Mouse (Mus musculus): Measurements from ENCODE around the gene Rell1. TPM values are rescaled to one million over a fixed set of nuclear protein-coding genes. Genes with fewer than 3 reads are reported as not detected.

Rell1 gene
- 13.5 and 15.0 TPM in 2 replicates for polyA plus RNA-seq (2016; fragmentation: Nextera tagmentation; extraction: Ambion mirVana)

- Histone ChIP-seq H3K9me3 (replicated peaks) (no peaks in the 10 kb centered on the region), H3K4me3 (peak within 1 kb of the TSS; percentile 81), H3K27me3 (ENCODE audit: low read depth, poor library complexity, severe bottlenecking) (no peaks in the 10 kb centered on the region), H3K36me3 (no peaks in the 10 kb centered on the region), H3K27ac (peak within 1 kb of the TSS; percentile 93), H3K4me1 (peaks cover 33% of the 10 kb centered on the region)
- peak; percentile 100 for DNase-seq (ENCODE audit: low spot score)
- 1% methylated on average over 74 of the region's 85 CpGs for WGBS
These were observed at the start of gene Rell1 for GRCm38 (mm10) chr5:63968443-63969415. TSS of gene Rell1 (minus strand) at chr5:63968897.

GRCm38 (mm10) chr5:64012596-64013366 is 44.1 kb upstream of the Rell1 start:
- Histone ChIP-seq H3K9me3 (replicated peaks) (no peaks in the 10 kb centered on the region), H3K27ac (no peak overlapping the region), H3K27me3 (ENCODE audit: low read depth, poor library complexity, severe bottlenecking) (no peaks in the 10 kb centered on the region), H3K4me1 (no peaks in the 10 kb centered on the region), H3K36me3 (no peaks in the 10 kb centered on the region), H3K4me3 (no peak overlapping the region)
- WGBS: 84% methylated on average over 13 of the region's 13 CpGs
- no peak for DNase-seq (ENCODE audit: low spot score)

GRCm38 (mm10) chr5:64006548-64006947 is 37.9 kb upstream of the Rell1 start:
- Histone ChIP-seq H3K9me3 (replicated peaks) (no peaks in the 10 kb centered on the region), H3K4me3 (no peak overlapping the region), H3K36me3 (no peaks in the 10 kb centered on the region), H3K4me1 (peaks cover 3% of the 10 kb centered on the region; the same call in 1 of the 2 replicates), H3K27ac (no peak overlapping the region), H3K27me3 (ENCODE audit: low read depth, poor library complexity, severe bottlenecking) (no peaks in the 10 kb centered on the region)
- no peak for DNase-seq (ENCODE audit: low spot score)
- WGBS: 92% methylated on average over 4 of the region's 4 CpGs

- no peak overlapping the region for H3K27ac ChIP-seq
- H3K36me3 ChIP-seq: no peaks in the 10 kb centered on the region
- H3K4me3 ChIP-seq: no peak overlapping the region
- WGBS: 89% methylated on average over 8 of the region's 8 CpGs
- no peak for DNase-seq (ENCODE audit: low spot score)
- H3K27me3 ChIP-seq (ENCODE audit: low read depth, poor library complexity, severe bottlenecking): no peaks in the 10 kb centered on the region
- no peaks in the 10 kb centered on the region for H3K9me3 ChIP-seq (replicated peaks)
- peaks cover 4% of the 10 kb centered on the region; the same call in 1 of the 2 replicates for H3K4me1 ChIP-seq
These were observed 34.6 kb upstream of the Rell1 start for GRCm38 (mm10) chr5:64003302-64003701.

- 0 out of 2 replicates have a peak, but pooled peaks cover 3% of the 10 kb centered on the region for H3K4me1 ChIP-seq
- DNase-seq (ENCODE audit: low spot score): no peak
These were observed 25.2 kb upstream of the Rell1 start for GRCm38 (mm10) chr5:63993865-63994264.

GRCm38 (mm10) chr5:63990675-63991074 is 22.0 kb upstream of the Rell1 start:
- Histone ChIP-seq H3K4me3 (no peak overlapping the region), H3K9me3 (replicated peaks) (no peaks in the 10 kb centered on the region), H3K27ac (no peak overlapping the region), H3K4me1 (no peaks in the 10 kb centered on the region), H3K27me3 (ENCODE audit: low read depth, poor library complexity, severe bottlenecking) (no peaks in the 10 kb centered on the region), H3K36me3 (no peaks in the 10 kb centered on the region)
- WGBS: 95% methylated on average over 3 of the region's 3 CpGs
- no peak for DNase-seq (ENCODE audit: low spot score)

More at GRCm38 (mm10) chr5:63993865-63994264, 25.2 kb upstream of the Rell1 start:
- no peak overlapping the region for H3K4me3 ChIP-seq
- H3K27me3 ChIP-seq (ENCODE audit: low read depth, poor library complexity, severe bottlenecking): no peaks in the 10 kb centered on the region
- no peak overlapping the region for H3K27ac ChIP-seq
- no peaks in the 10 kb centered on the region for H3K9me3 ChIP-seq (replicated peaks)
- no peaks in the 10 kb centered on the region for H3K36me3 ChIP-seq
- 67% methylated on average over 3 of the region's 3 CpGs for whole genome bisulfite sequencing

- H3K36me3 ChIP-seq: no peaks in the 10 kb centered on the region
- H3K4me1 ChIP-seq: no peaks in the 10 kb centered on the region
- no peak overlapping the region for H3K27ac ChIP-seq
- no peaks in the 10 kb centered on the region for H3K9me3 ChIP-seq (replicated peaks)
- 91% methylated on average over 6 of the region's 6 CpGs for WGBS
- no peak overlapping the region for H3K4me3 ChIP-seq
- H3K27me3 ChIP-seq (ENCODE audit: low read depth, poor library complexity, severe bottlenecking): no peaks in the 10 kb centered on the region
- DNase-seq (ENCODE audit: low spot score): no peak
These were observed 17.6 kb upstream of the Rell1 start for GRCm38 (mm10) chr5:63986337-63986736.

- no peaks in the 10 kb centered on the region for H3K4me1 ChIP-seq
- H3K36me3 ChIP-seq: no peaks in the 10 kb centered on the region
- H3K27me3 ChIP-seq (ENCODE audit: low read depth, poor library complexity, severe bottlenecking): no peaks in the 10 kb centered on the region
- WGBS: 85% methylated on average over 11 of the region's 11 CpGs
- H3K4me3 ChIP-seq: no peak overlapping the region
- H3K27ac ChIP-seq: no peak overlapping the region
- no peaks in the 10 kb centered on the region for H3K9me3 ChIP-seq (replicated peaks)
- DNase-seq (ENCODE audit: low spot score): no peak
These were observed 13.6 kb upstream of the Rell1 start for GRCm38 (mm10) chr5:63982296-63982695.

GRCm38 (mm10) chr5:63970991-63971390 is 2.3 kb upstream of the Rell1 start:
- H3K27ac ChIP-seq: peak overlapping the region; percentile 93; the same call in 1 of the 2 replicates
- no peaks in the 10 kb centered on the region for H3K36me3 ChIP-seq
- no peak for DNase-seq (ENCODE audit: low spot score)

GRCm38 (mm10) chr5:63970281-63970732 is 1.6 kb upstream of the Rell1 start:
- Histone ChIP-seq H3K9me3 (replicated peaks) (no peaks in the 10 kb centered on the region), H3K27me3 (ENCODE audit: low read depth, poor library complexity, severe bottlenecking) (no peaks in the 10 kb centered on the region), H3K36me3 (no peaks in the 10 kb centered on the region), H3K27ac (peak overlapping the region; percentile 93), H3K4me1 (peaks cover 33% of the 10 kb centered on the region), H3K4me3 (no peak overlapping the region)
- no peak for DNase-seq (ENCODE audit: low spot score)
- 20% methylated on average over 7 of the region's 7 CpGs for WGBS

More at GRCm38 (mm10) chr5:63970991-63971390, 2.3 kb upstream of the Rell1 start:
- H3K27me3 ChIP-seq (ENCODE audit: low read depth, poor library complexity, severe bottlenecking): no peaks in the 10 kb centered on the region
- WGBS: 70% methylated on average over 2 of the region's 2 CpGs
- peaks cover 33% of the 10 kb centered on the region for H3K4me1 ChIP-seq
- no peaks in the 10 kb centered on the region for H3K9me3 ChIP-seq (replicated peaks)
- no peak overlapping the region for H3K4me3 ChIP-seq

- Histone ChIP-seq H3K27me3 (ENCODE audit: low read depth, poor library complexity, severe bottlenecking) (no peaks in the 10 kb centered on the region), H3K4me3 (peak overlapping the region; percentile 81), H3K27ac (peak overlapping the region; percentile 93), H3K4me1 (peaks cover 33% of the 10 kb centered on the region), H3K36me3 (no peaks in the 10 kb centered on the region), H3K9me3 (replicated peaks) (no peaks in the 10 kb centered on the region)
- WGBS: 22% methylated on average over 5 of the region's 5 CpGs
- no peak for DNase-seq (ENCODE audit: low spot score)
These were observed 897 bp upstream of the Rell1 start for GRCm38 (mm10) chr5:63969476-63970112.

GRCm38 (mm10) chr5:63967591-63968141 is 1.0 kb downstream of the Rell1 start:
- Histone ChIP-seq H3K36me3 (no peaks in the 10 kb centered on the region), H3K4me3 (peak overlapping the region; percentile 81), H3K4me1 (peaks cover 37% of the 10 kb centered on the region), H3K9me3 (replicated peaks) (no peaks in the 10 kb centered on the region), H3K27me3 (ENCODE audit: low read depth, poor library complexity, severe bottlenecking) (no peaks in the 10 kb centered on the region), H3K27ac (peak overlapping the region; percentile 93)
- WGBS: 6% methylated on average over 12 of the region's 12 CpGs
- no peak for DNase-seq (ENCODE audit: low spot score)

Measured in limb, embryonic 10.5 days (tissue).